In the genomic region with DNA sequence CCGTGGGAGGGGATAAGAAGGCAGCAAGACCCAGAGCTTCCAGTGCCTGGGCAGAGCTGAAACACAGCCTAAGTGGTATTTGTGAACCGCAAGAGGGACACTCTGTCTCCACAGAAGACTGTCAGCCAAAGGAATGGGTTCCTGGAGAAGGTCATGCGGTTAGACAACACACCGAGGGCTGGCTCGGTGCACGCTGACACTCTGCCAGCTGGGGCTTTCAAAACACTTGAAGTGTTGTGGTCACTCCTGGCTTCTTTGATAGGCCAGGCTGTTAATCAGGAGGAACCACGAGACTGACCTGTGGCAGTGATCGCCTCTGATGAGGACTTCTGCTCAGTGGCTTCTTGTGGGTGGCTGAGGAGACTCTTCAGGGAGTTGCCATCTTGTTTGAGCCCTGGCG, we compare ENCODE assay signal across 10 mouse cellular contexts. TPM values are rescaled to one million over a fixed set of nuclear protein-coding genes. Genes with fewer than 3 reads are reported as not detected.
DNase-seq lines count a peak whose midpoint lies in the region; ATAC-seq lines count a peak whose summit lies in the region.
"Had no signal": no experiment of that assay in that cellular context is flagged by ENCODE, and none has a peak within 500 bp of the region (broad histone marks: within the 10 kb centered on the region; RNA-seq: fewer than 3 reads in every experiment).

No protein-coding gene starts in this region.

- ATAC-seq in cerebellum, adult (ENCODE audit: insufficient number of reproducible peaks, low FRiP score, low TSS enrichment): no peak
- ATAC-seq: midbrain, embryonic 16.5 days had no signal

- peak; percentile 50 to 61 for DNase-seq in cerebellum, postnatal 10 days
- DNase-seq in Muller cell, postnatal 12 days (ENCODE audit: inconsistent ontology term): peak; percentile 42
- peak; percentile 58 for DNase-seq in gastrocnemius, postnatal 25 days
- DNase-seq in lung, postnatal 25 days (ENCODE audit: low spot score): peak; percentile 64
- DNase-seq in spleen, postnatal 10 days (ENCODE audit: low spot score in 2 of 2): no peak
- no peak for DNase-seq in layer of hippocampus, postnatal 36 days
- no peak for DNase-seq in left cerebral cortex, postnatal 14 days (ENCODE audit: low spot score in 2 of 2)
- DNase-seq: kidney, postnatal 36 days had no signal

- intact Hi-C loops in left cerebral cortex, postnatal 14 days (cut with DNase I): no loop called here

RNA-seq across cellular contexts. Expression of a gene that starts 30.5 kb away (rescaled TPM):
- 10 to 100 TPM; 38.7 to 40.8 TPM for total RNA-seq in gastrocnemius, postnatal 25 days (2021)
- 10 to 100 TPM; 60.2 to 61.2 TPM for total RNA-seq in layer of hippocampus, postnatal 36 days (2021)
- 10 to 100 TPM; 60.9 to 66.6 TPM for total RNA-seq in left cerebral cortex, postnatal 14 days (2021)

Comparison
In these comparisons a context has a peak if more than half of its experiments do, and no peak if none do; other contexts are left out.
1. DNase-seq: peak in cerebellum, postnatal 10 days (2 of 2), Muller cell, postnatal 12 days (single experiment), gastrocnemius, postnatal 25 days (single experiment) and lung, postnatal 25 days (single experiment); none in spleen, postnatal 10 days (0 of 2), layer of hippocampus, postnatal 36 days (0 of 2) and left cerebral cortex, postnatal 14 days (0 of 2).